Mouse (Mus musculus) liver, postnatal 0 days (tissue): ENCODE measurements around the gene Tinag. TPM values are rescaled to one million over a fixed set of nuclear protein-coding genes. Genes with fewer than 3 reads are reported as not detected.

Experiments used
- ATAC-seq: fragments of 200-750 bp; cut with Nextera tagmentation; 2 replicates; pipeline ENCODE4 v1.8.0; 2017; ENCODE audit warnings: mild to moderate bottlenecking, moderate library complexity
- DNase-seq: peaks from one replicate; pipeline ENCODE4 v3.0.0-alpha.2; 2016
- H3K27ac ChIP-seq: fragments of 300-500 bp; sonication (generic); 2 replicates; pipeline ENCODE4 v1.5.1; 2014; ENCODE audit warnings: antibody characterized with exemption, moderate library complexity, mild to moderate bottlenecking, low read depth
- H3K27me3 ChIP-seq: fragments of 300-500 bp; sonication (generic); 2 replicates; pipeline ENCODE4 v1.6.1; 2014; ENCODE audit warnings: low read length, control low read depth, mixed read lengths; ENCODE audit not compliant: insufficient read depth
- H3K36me3 ChIP-seq: fragments of 300-500 bp; sonication (generic); replicated peaks from 2 replicates; pipeline ENCODE4 v1.6.1; 2014; ENCODE audit warnings: mild to moderate bottlenecking, control low read depth, low read length, moderate library complexity, mixed read lengths; ENCODE audit not compliant: insufficient read depth
- H3K4me1 ChIP-seq: fragments of 300-500 bp; sonication (generic); 2 replicates; pipeline ENCODE4 v1.6.1; 2014; ENCODE audit warnings: antibody characterized with exemption, mild to moderate bottlenecking, control low read depth; ENCODE audit not compliant: insufficient read depth
- H3K4me2 ChIP-seq: fragments of 300-500 bp; sonication (generic); 2 replicates; pipeline ENCODE4 v1.6.1; 2014; ENCODE audit warnings: low read depth, mild to moderate bottlenecking, low read length, moderate library complexity, mixed read lengths
- H3K4me3 ChIP-seq: fragments of 300-500 bp; sonication (generic); 2 replicates; pipeline ENCODE4 v1.5.1; 2014; ENCODE audit warnings: low read depth, low read length
- H3K9ac ChIP-seq: fragments of 300-500 bp; sonication (generic); replicated peaks from 2 replicates; pipeline ENCODE4 v1.6.1; 2014; ENCODE audit warnings: mild to moderate bottlenecking, moderate library complexity
- H3K9me3 ChIP-seq: fragments of 300-500 bp; sonication (generic); 2 replicates; pipeline ENCODE4 v1.6.1; 2016; ENCODE audit warnings: mild to moderate bottlenecking, control low read depth, low read length, mixed read lengths
- CTCF ChIP-seq: sonication (generic); IDR thresholded peaks from 2 replicates; pipeline ENCODE4 v1.5.1; 2016; ENCODE audit warnings: antibody characterized with exemption, low read depth
- EP300 ChIP-seq: IDR thresholded peaks from 2 replicates; pipeline ENCODE4 v1.6.1; 2016; ENCODE audit warnings: antibody characterized with exemption, low read depth, mild to moderate bottlenecking
- WGBS: fragments of 180-500 bp; shearing (Covaris S2); extraction: QIAGEN DNeasy Blood & Tissue Kit; methylation state at CpG from one replicate; pipeline ENCODE4 v1.1.7; 2014; ENCODE audit not compliant: insufficient replicate concordance; 5-methylcytosine and 5-hydroxymethylcytosine counted together
- polyA plus RNA-seq: library from polyadenylated mRNA; unstranded; fragments of >200 nt; fragmentation: Nextera tagmentation; extraction: Ambion mirVana; gene quantifications from 2 replicates; pipeline ENCODE4 v1.2.1, GENCODE M21; 2015

The Tinag gene
- polyA plus RNA-seq, 1 experiment from 2014 or later: not detected

GRCm38 (mm10) chr9:77049669-77050068, 4.1 kb upstream of the Tinag start:
- 58% methylated on average over 2 of the region's 2 CpGs for WGBS
- no peak overlapping the region for H3K9ac ChIP-seq
- H3K4me1 ChIP-seq: no peaks in the 10 kb centered on the region
- no peaks in the 10 kb centered on the region for H3K27me3 ChIP-seq
- H3K36me3 ChIP-seq: no peaks in the 10 kb centered on the region
- no peak overlapping the region for H3K27ac ChIP-seq
- ATAC-seq (no peak), DNase-seq (no peak)
- no peak overlapping the region for H3K4me3 ChIP-seq
- TF ChIP-seq EP300: no peak
- TF ChIP-seq CTCF: no peak
- no peaks in the 10 kb centered on the region for H3K9me3 ChIP-seq
- H3K4me2 ChIP-seq: no peak overlapping the region

GRCm38 (mm10) chr9:77046067-77046715, 597 bp upstream of the Tinag start:
- 67% methylated on average over 5 of the region's 5 CpGs for WGBS
- no peak overlapping the region for H3K27ac ChIP-seq

GRCm38 (mm10) chr9:77035361-77035760, 10.2 kb downstream of the Tinag start:
- no peaks in the 10 kb centered on the region for H3K9me3 ChIP-seq
- no peak overlapping the region for H3K4me3 ChIP-seq
- no peak overlapping the region for H3K27ac ChIP-seq
- no peaks in the 10 kb centered on the region for H3K27me3 ChIP-seq
- DNase-seq (no peak), ATAC-seq (no peak)
- H3K4me2 ChIP-seq: no peak overlapping the region
- H3K36me3 ChIP-seq: no peaks in the 10 kb centered on the region
- WGBS: 66% methylated on average over 2 of the region's 2 CpGs
- no peak overlapping the region for H3K9ac ChIP-seq
- no peaks in the 10 kb centered on the region for H3K4me1 ChIP-seq
- TF ChIP-seq CTCF (no peak), EP300 (no peak)

More at GRCm38 (mm10) chr9:77046067-77046715, 597 bp upstream of the Tinag start:
- DNase-seq (no peak), ATAC-seq (no peak)
- Histone ChIP-seq H3K36me3 (no peaks in the 10 kb centered on the region), H3K9me3 (no peaks in the 10 kb centered on the region), H3K4me2 (no peak overlapping the region), H3K4me3 (no peak overlapping the region), H3K9ac (no peak overlapping the region), H3K4me1 (no peaks in the 10 kb centered on the region), H3K27me3 (no peaks in the 10 kb centered on the region)
- no peak for TF ChIP-seq CTCF
- TF ChIP-seq EP300: no peak

GRCm38 (mm10) chr9:77032430-77033154, 13.0 kb downstream of the Tinag start:
- no peak for TF ChIP-seq CTCF
- TF ChIP-seq EP300: no peak
- no peak for ATAC-seq
- Histone ChIP-seq H3K9me3 (no peaks in the 10 kb centered on the region), H3K27me3 (no peaks in the 10 kb centered on the region), H3K4me2 (no peak overlapping the region), H3K36me3 (no peaks in the 10 kb centered on the region), H3K4me1 (no peaks in the 10 kb centered on the region), H3K9ac (no peak overlapping the region), H3K4me3 (no peak overlapping the region), H3K27ac (no peak overlapping the region)
- WGBS: 71% methylated on average over 9 of the region's 9 CpGs
- no peak for DNase-seq

- Histone ChIP-seq H3K4me2 (no peak overlapping the region), H3K27me3 (no peaks in the 10 kb centered on the region), H3K4me1 (no peaks in the 10 kb centered on the region), H3K9me3 (no peaks in the 10 kb centered on the region), H3K36me3 (no peaks in the 10 kb centered on the region), H3K9ac (no peak overlapping the region), H3K4me3 (no peak overlapping the region), H3K27ac (no peak overlapping the region)
- 78% methylated on average over 2 of the region's 2 CpGs for WGBS
- ATAC-seq (no peak), DNase-seq (no peak)
- no peak for TF ChIP-seq EP300
Observed at GRCm38 (mm10) chr9:77025271-77025670, 20.3 kb downstream of the Tinag start.

- DNase-seq: no peak
- 67% methylated on average over 4 of the region's 4 CpGs for WGBS
- H3K27ac ChIP-seq: no peak overlapping the region
- no peaks in the 10 kb centered on the region for H3K27me3 ChIP-seq
- H3K36me3 ChIP-seq: no peaks in the 10 kb centered on the region
- no peak for ATAC-seq
- no peak overlapping the region for H3K9ac ChIP-seq
- no peaks in the 10 kb centered on the region for H3K9me3 ChIP-seq
- H3K4me1 ChIP-seq: no peaks in the 10 kb centered on the region
- H3K4me3 ChIP-seq: no peak overlapping the region
- no peak for TF ChIP-seq CTCF
- TF ChIP-seq EP300: no peak
- no peak overlapping the region for H3K4me2 ChIP-seq
Observed at GRCm38 (mm10) chr9:77018935-77019334, 26.7 kb downstream of the Tinag start.
